Comparison of ENCODE assay signal across 11 mouse cellular contexts in genomic region chr6:125379781-125380180, GRCm38 (mm10). TPM values are rescaled to one million over a fixed set of nuclear protein-coding genes. Genes with fewer than 3 reads are reported as not detected.
DNase-seq lines count a peak whose midpoint lies in the region; ATAC-seq lines count a peak whose summit lies in the region.
"Had no signal": no experiment of that assay in that cellular context is flagged by ENCODE, and none has a peak within 500 bp of the region (broad histone marks: within the 10 kb centered on the region; RNA-seq: fewer than 3 reads in every experiment).

No protein-coding gene starts in this region.

- H3K9me3 ChIP-seq in heart, embryonic 14.5 days (ENCODE audit: control insufficient read depth, low read length) = no peaks in the 10 kb centered on the region
- H3K9me3 ChIP-seq in embryonic facial prominence, embryonic 13.5 days = no peaks in the 10 kb centered on the region
- H3K9me3 ChIP-seq in kidney, embryonic 14.5 days (ENCODE audit: control insufficient read depth, low read length) = no peaks in the 10 kb centered on the region
- H3K9me3 ChIP-seq in midbrain, embryonic 13.5 days = no peaks in the 10 kb centered on the region

- no peak for DNase-seq in heart, postnatal 25 days (ENCODE audit: low spot score)
- DNase-seq in left cerebral cortex, postnatal 36 days (ENCODE audit: low spot score in 2 of 2) = no peak
- no peak for DNase-seq in adrenal gland, postnatal 4 days (ENCODE audit: low spot score in 2 of 2)
- no peak for DNase-seq in right cerebral cortex, adult 18-20 months
- DNase-seq: adrenal gland, adult 8-10 months; embryo, embryonic 11 days had no signal

- no peak overlapping the region for H3K9ac ChIP-seq in heart, embryonic 14.5 days (ENCODE audit: low read length)
- H3K9ac ChIP-seq in embryonic facial prominence, embryonic 13.5 days = peak overlapping the region; percentile 54
- H3K9ac ChIP-seq in kidney, embryonic 14.5 days (ENCODE audit: low read depth, low read length) = peak overlapping the region; percentile 35
- no peak overlapping the region for H3K9ac ChIP-seq in midbrain, embryonic 13.5 days (replicated peaks)

- H3K27ac ChIP-seq in heart, embryonic 14.5 days (replicated peaks in 1 of 2; ENCODE audit: control insufficient read depth in 1 of 2, insufficient read depth in 1 of 2, low read depth in 2 of 2, low read length in 2 of 2) = no peak overlapping the region
- H3K27ac ChIP-seq in embryonic facial prominence, embryonic 13.5 days = no peak overlapping the region
- no peak overlapping the region for H3K27ac ChIP-seq in kidney, embryonic 14.5 days (ENCODE audit: low read depth, low read length)
- no peak overlapping the region for H3K27ac ChIP-seq in midbrain, embryonic 13.5 days

- intact Hi-C loops in heart, postnatal 25 days (cut with DNase I) = no loop called here
- intact Hi-C loops in left cerebral cortex, postnatal 36 days (cut with DNase I) = no loop called here

- peak overlapping the region in 1 of 2 experiments; percentile 36; a peak in 2 of 4 replicates for H3K4me3 ChIP-seq in heart, embryonic 14.5 days (ENCODE audit: control insufficient read depth in 1 of 2, insufficient read depth in 1 of 2, low read depth in 1 of 2, low read length in 2 of 2)
- H3K4me3 ChIP-seq in embryonic facial prominence, embryonic 13.5 days = peak overlapping the region; percentile 46
- peak overlapping the region; percentile 38 for H3K4me3 ChIP-seq in kidney, embryonic 14.5 days (ENCODE audit: low read length)
- peak overlapping the region; percentile 38 for H3K4me3 ChIP-seq in midbrain, embryonic 13.5 days (replicated peaks)

- peaks cover 18% of the 10 kb centered on the region in 2 experiments for H3K4me1 ChIP-seq in heart, embryonic 14.5 days (ENCODE audit: control insufficient read depth in 2 of 2, insufficient read depth in 2 of 2, low read length in 2 of 2)
- H3K4me1 ChIP-seq in embryonic facial prominence, embryonic 13.5 days = peaks cover 38% of the 10 kb centered on the region
- H3K4me1 ChIP-seq in kidney, embryonic 14.5 days (ENCODE audit: control insufficient read depth, insufficient read depth, low read length) = peaks cover 34% of the 10 kb centered on the region
- peaks cover 24% of the 10 kb centered on the region for H3K4me1 ChIP-seq in midbrain, embryonic 13.5 days (replicated peaks)

- H3K36me3 ChIP-seq in heart, embryonic 14.5 days (ENCODE audit: control insufficient read depth, insufficient read depth, low read length) = no peaks in the 10 kb centered on the region
- H3K36me3 ChIP-seq in embryonic facial prominence, embryonic 13.5 days = no peaks in the 10 kb centered on the region
- no peaks in the 10 kb centered on the region for H3K36me3 ChIP-seq in kidney, embryonic 14.5 days (ENCODE audit: control insufficient read depth, insufficient read depth, low read length)
- no peaks in the 10 kb centered on the region for H3K36me3 ChIP-seq in midbrain, embryonic 13.5 days

- ATAC-seq in heart, embryonic 14.5 days (ENCODE audit: insufficient number of reproducible peaks, insufficient read depth, low FRiP score, low read depth) = no peak
- no peak for ATAC-seq in embryonic facial prominence, embryonic 13.5 days (ENCODE audit: insufficient number of reproducible peaks, insufficient read depth, low FRiP score, low TSS enrichment, low read depth)
- peak; percentile 10; the same call in 1 of the 2 replicates for ATAC-seq in kidney, embryonic 14.5 days (ENCODE audit: low FRiP score, low TSS enrichment)
- ATAC-seq in midbrain, embryonic 13.5 days = no peak
- ATAC-seq: CD4-positive, CD25-positive, alpha-beta regulatory T cell, adult 4 months had no signal

- H3K4me2 ChIP-seq in heart, embryonic 14.5 days (ENCODE audit: low read length) = peak overlapping the region; percentile 65
- peak overlapping the region; percentile 83 for H3K4me2 ChIP-seq in embryonic facial prominence, embryonic 13.5 days
- peak overlapping the region; percentile 65 for H3K4me2 ChIP-seq in kidney, embryonic 14.5 days (replicated peaks; ENCODE audit: low read depth, low read length)
- peak overlapping the region; percentile 61 for H3K4me2 ChIP-seq in midbrain, embryonic 13.5 days (replicated peaks)

- peaks cover 66% of the 10 kb centered on the region for H3K27me3 ChIP-seq in heart, embryonic 14.5 days (ENCODE audit: control insufficient read depth, insufficient read depth, low read length)
- peaks cover 66% of the 10 kb centered on the region for H3K27me3 ChIP-seq in embryonic facial prominence, embryonic 13.5 days
- H3K27me3 ChIP-seq in kidney, embryonic 14.5 days (ENCODE audit: control insufficient read depth, insufficient read depth, low read length) = peaks cover 18% of the 10 kb centered on the region
- H3K27me3 ChIP-seq in midbrain, embryonic 13.5 days = peaks cover 60% of the 10 kb centered on the region

- WGBS in heart, embryonic 14.5 days = 6% methylated on average over 9 of the region's 9 CpGs
- WGBS in embryonic facial prominence, embryonic 13.5 days = 4% methylated on average over 9 of the region's 9 CpGs
- 7% methylated on average over 9 of the region's 9 CpGs for WGBS in kidney, embryonic 14.5 days
- WGBS in midbrain, embryonic 13.5 days = 2% methylated on average over 9 of the region's 9 CpGs

RNA-seq across cellular contexts. Expression of gene Plekhg6, which starts 0.8 kb away (rescaled TPM):
- 0.05 TPM in 1 of 2 replicates, not detected in the other for polyA plus RNA-seq in heart, embryonic 14.5 days (2014; fragmentation: Nextera tagmentation; extraction: Ambion mirVana)
- not detected for total RNA-seq in heart, postnatal 25 days (2021)
- polyA plus RNA-seq in embryonic facial prominence, embryonic 13.5 days (2015; fragmentation: Nextera tagmentation; extraction: Ambion mirVana) = 1.1 and 1.3 TPM in 2 replicates
- polyA plus RNA-seq in kidney, embryonic 14.5 days (2014; fragmentation: Nextera tagmentation; extraction: Ambion mirVana) = 3.8 and 6.1 TPM in 2 replicates
- 0.08 and 0.23 TPM in 2 replicates for polyA plus RNA-seq in midbrain, embryonic 13.5 days (2015; fragmentation: Nextera tagmentation; extraction: Ambion mirVana)
- total RNA-seq in left cerebral cortex, postnatal 36 days (2021) = under 1 TPM; 0.11 to 0.30 TPM
- under 1 TPM; 0.59 to 0.62 TPM for total RNA-seq in adrenal gland, postnatal 4 days (2021)

RNA-seq across cellular contexts. Expression of gene Tnfrsf1a, which starts 30.6 kb away (rescaled TPM):
- 41.4 and 43.5 TPM in 2 replicates for polyA plus RNA-seq in heart, embryonic 14.5 days (2014; fragmentation: Nextera tagmentation; extraction: Ambion mirVana)
- 10 to 100 TPM; 53.2 to 60.8 TPM for total RNA-seq in heart, postnatal 25 days (2021)
- polyA plus RNA-seq in embryonic facial prominence, embryonic 13.5 days (2015; fragmentation: Nextera tagmentation; extraction: Ambion mirVana) = 62.3 and 67.9 TPM in 2 replicates
- polyA plus RNA-seq in kidney, embryonic 14.5 days (2014; fragmentation: Nextera tagmentation; extraction: Ambion mirVana) = 67.1 and 69.3 TPM in 2 replicates
- 10.2 and 12.1 TPM in 2 replicates for polyA plus RNA-seq in midbrain, embryonic 13.5 days (2015; fragmentation: Nextera tagmentation; extraction: Ambion mirVana)
- total RNA-seq in left cerebral cortex, postnatal 36 days (2021) = 10 to 100 TPM; 11.1 to 11.8 TPM
- total RNA-seq in adrenal gland, postnatal 4 days (2021) = 100 to 1,000 TPM; 219 to 241 TPM

RNA-seq across cellular contexts. Expression of gene Scnn1a, which starts 59.3 kb away (rescaled TPM):
- polyA plus RNA-seq in heart, embryonic 14.5 days (2014; fragmentation: Nextera tagmentation; extraction: Ambion mirVana) = 0.65 and 1.00 TPM in 2 replicates
- total RNA-seq in heart, postnatal 25 days (2021) = under 1 TPM; 0.70 TPM
- 1.3 and 1.5 TPM in 2 replicates for polyA plus RNA-seq in embryonic facial prominence, embryonic 13.5 days (2015; fragmentation: Nextera tagmentation; extraction: Ambion mirVana)
- 2.5 and 3.3 TPM in 2 replicates for polyA plus RNA-seq in kidney, embryonic 14.5 days (2014; fragmentation: Nextera tagmentation; extraction: Ambion mirVana)
- polyA plus RNA-seq in midbrain, embryonic 13.5 days (2015; fragmentation: Nextera tagmentation; extraction: Ambion mirVana) = 0.39 and 0.46 TPM in 2 replicates
- total RNA-seq in left cerebral cortex, postnatal 36 days (2021) = 1 to 10 TPM; 2.4 to 2.9 TPM
- 1 to 10 TPM; 1.7 to 4.5 TPM for total RNA-seq in adrenal gland, postnatal 4 days (2021)
- polyA plus RNA-seq: CD4-positive, CD25-positive, alpha-beta regulatory T cell, adult 4 months had no signal

Comparison
In these comparisons a context has a peak if more than half of its experiments do, and no peak if none do; other contexts are left out.
1. H3K9ac ChIP-seq: peak in embryonic facial prominence, embryonic 13.5 days (single experiment) and kidney, embryonic 14.5 days (single experiment); none in heart, embryonic 14.5 days (single experiment) and midbrain, embryonic 13.5 days (single experiment).
2. Peak in every context shown above with its lines, with median percentiles within 50 percentile points of each other: H3K4me2 ChIP-seq.